Mouse (Mus musculus) gastrocnemius, adult 18-20 months (tissue): ENCODE measurements at regions not wholly inside any gene's neighbourhood (a gene's known extent, or its start where the extent isn't known, plus 50 kb on each side); places are given as distances from the start of the nearest gene placed in this dataset.

ENCODE experiments used
- DNase-seq: peaks from one replicate; pipeline ENCODE4 v3.0.0; 2021; ENCODE audit warnings: low spot score

GRCm38 (mm10) chr3:148336640-148337039 lies 653.7 kb downstream of the Adgrl2 start:
- DNase-seq, result no peak

GRCm38 (mm10) chr3:148336091-148336511 lies 654.3 kb downstream of the Adgrl2 start:
- DNase-seq, result no peak

DNA sequence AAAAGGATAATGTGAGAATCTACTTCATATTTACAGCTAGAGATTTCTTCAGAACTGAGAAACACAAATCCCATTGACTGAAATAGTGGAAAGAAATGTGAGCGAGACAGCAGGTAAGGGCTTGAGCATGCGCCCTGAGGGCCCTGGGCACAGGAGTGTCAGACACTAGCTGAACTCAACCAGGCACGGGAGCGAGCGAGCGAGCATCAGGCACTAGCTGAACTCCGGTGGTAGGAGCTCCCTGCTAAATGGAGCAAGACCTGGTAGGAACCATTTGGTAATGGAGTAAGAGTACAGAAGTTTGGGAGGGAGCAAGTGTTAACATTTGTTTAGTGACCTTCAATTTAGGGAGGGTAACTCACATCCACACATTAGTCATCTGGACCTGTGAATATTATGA lies 654.7 kb downstream of the Adgrl2 start:
- DNase-seq, result no peak

- no peak for DNase-seq
Measured at GRCm38 (mm10) chr3:148324911-148325621, 665.3 kb downstream of the Adgrl2 start.

DNA sequence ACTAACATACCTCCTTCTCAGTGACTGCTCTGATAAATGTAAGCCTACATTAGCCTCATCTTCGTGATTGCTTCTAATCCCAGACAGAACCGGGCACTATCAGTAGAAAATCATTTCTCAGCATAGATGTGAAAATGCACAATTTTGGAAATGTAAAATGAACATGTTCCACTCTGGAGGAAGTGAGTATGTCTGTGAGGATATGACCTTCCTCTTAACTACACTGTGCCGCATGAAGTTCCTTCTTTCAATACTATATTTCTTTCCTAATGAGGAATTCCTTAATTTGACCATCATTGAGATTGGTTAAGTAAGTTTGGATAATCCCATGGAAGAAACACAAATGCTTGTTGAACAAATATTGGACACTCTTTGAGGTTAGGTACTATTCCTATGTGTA lies 668.5 kb downstream of the Adgrl2 start:
- DNase-seq, result no peak

GRCm38 (mm10) chr3:148316198-148316597 lies 674.2 kb downstream of the Adgrl2 start:
- DNase-seq, result no peak

GRCm38 (mm10) chr3:148315286-148315685 lies 675.1 kb downstream of the Adgrl2 start:
- no peak for DNase-seq

DNA sequence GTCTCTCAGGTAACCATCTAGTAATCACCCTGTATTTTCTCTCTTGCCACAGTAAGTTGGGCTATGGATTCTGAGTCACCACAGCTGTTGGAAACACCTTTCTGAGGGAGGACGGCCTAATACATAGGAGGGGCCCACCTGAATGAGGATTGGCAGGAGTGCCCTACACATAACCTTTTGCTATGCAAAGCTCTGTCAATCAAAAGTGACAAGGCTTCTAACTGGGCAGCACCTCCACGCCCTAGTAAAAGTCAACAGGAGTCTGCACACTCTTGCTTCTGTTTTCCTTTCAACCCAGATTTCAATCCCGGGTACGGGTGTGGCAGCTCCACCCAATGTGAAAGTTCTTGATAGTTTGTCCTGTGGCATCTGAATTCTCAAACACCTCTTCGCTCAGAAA lies 694.8 kb downstream of the Adgrl2 start:
- no peak for DNase-seq

GRCm38 (mm10) chr3:148278978-148279377 lies 711.4 kb downstream of the Adgrl2 start:
- no peak for DNase-seq

DNA sequence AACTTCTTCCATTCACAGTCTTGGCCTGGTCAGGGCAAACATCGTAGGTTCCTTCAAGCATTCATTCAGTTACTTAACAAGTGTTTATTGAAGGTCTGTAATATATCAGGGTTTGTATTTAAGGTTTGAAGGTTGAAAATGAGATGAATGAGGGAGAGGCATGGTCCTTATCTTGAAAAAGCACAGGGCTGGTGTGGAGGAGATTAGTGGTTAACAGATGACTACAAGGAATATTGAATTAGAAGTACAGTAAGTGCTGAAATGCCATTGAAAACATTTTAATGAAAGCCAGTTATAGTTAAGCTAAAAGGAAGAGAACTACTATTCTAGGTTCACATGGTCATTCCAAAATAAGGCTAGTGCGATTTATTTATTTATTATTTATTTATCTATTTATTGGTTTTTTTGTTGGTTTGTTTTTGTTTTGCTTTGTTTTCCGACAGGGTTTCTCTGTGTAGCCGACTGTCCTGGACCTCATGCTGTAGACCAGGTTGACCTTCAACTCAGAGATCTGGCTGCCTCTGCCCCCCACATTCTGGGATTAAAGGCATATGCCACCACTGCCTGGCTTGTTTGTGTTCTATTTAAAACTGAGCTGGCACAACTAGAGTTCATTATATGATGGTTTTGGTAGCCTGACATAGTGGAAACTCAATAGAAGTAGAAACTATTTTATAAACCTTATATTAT lies 718.1 kb downstream of the Adgrl2 start:
- no peak for DNase-seq

DNA sequence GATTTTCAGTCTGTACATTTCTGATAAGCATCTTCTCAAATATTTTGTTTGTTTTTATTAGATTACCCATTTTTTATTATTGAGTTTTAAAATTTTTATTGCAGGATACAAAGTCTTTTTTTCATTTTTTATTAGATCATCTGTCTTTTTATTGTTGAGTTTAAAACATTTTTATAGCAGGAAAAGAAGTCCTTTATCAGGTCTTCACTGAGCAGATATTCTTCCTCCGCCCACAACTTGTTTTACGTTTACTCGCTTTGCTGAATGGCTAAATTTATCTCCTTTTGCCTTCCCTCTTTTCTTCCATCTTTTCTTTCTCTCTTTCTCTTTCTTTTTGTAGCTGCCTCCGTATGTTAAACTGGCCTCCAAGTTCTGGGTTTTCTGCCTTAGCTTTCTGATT lies 721.5 kb downstream of the Adgrl2 start:
- no peak for DNase-seq

- DNase-seq, result no peak
Measured at GRCm38 (mm10) chr3:148259211-148259610, 731.1 kb downstream of the Adgrl2 start.

GRCm38 (mm10) chr3:148248617-148249016 lies 741.7 kb downstream of the Adgrl2 start:
- DNase-seq, result peak; percentile 75

- DNase-seq, result no peak
Measured at GRCm38 (mm10) chr3:148246786-148247185, 743.6 kb downstream of the Adgrl2 start.

- DNase-seq, result no peak
Measured at GRCm38 (mm10) chr3:148238093-148238492, 752.3 kb downstream of the Adgrl2 start.

- no peak for DNase-seq
Measured at GRCm38 (mm10) chr3:148237555-148237954, 752.8 kb downstream of the Adgrl2 start.

DNA sequence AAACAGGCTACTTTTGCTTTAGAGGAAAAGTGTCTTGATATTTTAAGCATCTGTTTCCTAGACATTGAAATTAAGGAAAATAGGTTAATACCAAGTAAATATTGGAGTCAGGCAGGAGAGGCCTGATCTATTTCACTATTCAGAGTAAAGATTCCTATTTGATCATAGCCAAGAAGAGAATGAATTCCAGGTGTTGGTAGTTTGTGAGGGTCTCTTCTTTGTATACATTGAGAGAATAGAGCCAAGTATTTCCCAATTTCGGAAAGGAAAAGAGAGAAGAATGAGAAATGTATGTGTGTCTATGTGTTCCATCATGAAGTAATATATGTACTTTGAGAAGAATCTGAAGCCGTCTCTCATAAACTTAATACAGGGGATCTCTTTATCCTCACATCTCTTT lies 756.7 kb downstream of the Adgrl2 start:
- no peak for DNase-seq

GRCm38 (mm10) chr3:148229192-148229591 lies 761.2 kb downstream of the Adgrl2 start:
- DNase-seq, result no peak

GRCm38 (mm10) chr3:148228002-148228707 lies 762.2 kb downstream of the Adgrl2 start:
- peak; percentile 24 for DNase-seq

- no peak for DNase-seq
Measured at GRCm38 (mm10) chr3:148220826-148221225, 769.5 kb downstream of the Adgrl2 start.

GRCm38 (mm10) chr3:148220024-148220590 lies 770.2 kb downstream of the Adgrl2 start:
- no peak for DNase-seq

DNA sequence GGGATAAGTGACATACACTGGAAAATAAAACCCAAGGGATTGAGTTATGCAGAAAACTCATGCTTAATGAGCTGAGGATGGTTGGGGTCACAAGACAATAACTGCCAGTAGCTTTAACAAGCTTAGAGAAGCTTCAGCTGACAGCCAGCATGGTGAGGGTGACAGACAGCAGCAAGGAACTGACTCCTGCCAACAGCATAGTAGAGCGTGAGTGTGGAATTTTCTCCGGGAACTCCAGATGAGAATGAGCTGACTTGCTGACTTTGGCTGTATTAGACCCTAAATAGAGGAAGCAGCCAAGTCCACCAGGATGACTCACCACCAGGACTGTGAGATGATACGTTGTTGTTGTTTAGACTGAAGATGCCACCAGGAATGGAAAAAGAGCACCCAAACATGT lies 788.2 kb downstream of the Adgrl2 start:
- no peak for DNase-seq
